ENCODE assay signal across 8 mouse cellular contexts in the genomic region with DNA sequence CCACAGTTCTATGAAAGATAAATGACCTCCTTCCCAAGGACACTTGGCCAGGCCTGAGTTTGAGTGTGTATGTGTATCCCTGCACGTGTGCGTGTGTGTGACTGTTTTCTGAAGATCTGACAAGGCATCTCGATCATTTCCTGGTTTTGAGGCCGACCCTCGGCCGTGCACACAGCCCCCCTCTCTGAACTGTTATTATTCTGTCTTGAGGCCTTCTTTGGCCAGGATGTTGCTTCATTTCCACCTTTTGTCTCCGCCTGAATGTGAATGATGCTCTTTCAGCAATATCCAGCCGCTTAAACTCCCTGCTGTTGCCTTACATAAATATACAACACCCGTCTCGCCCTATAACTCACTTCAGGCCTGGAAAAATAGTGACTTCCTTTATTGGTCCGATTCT. TPM values are rescaled to one million over a fixed set of nuclear protein-coding genes. Genes with fewer than 3 reads are reported as not detected.
A peak's percentile ranks its signal among the peaks of the same experiment; 100 is the strongest.
DNase-seq lines count a peak whose midpoint lies in the region; ATAC-seq lines count a peak whose summit lies in the region.
"Had no signal": no experiment of that assay in that cellular context is flagged by ENCODE, and none has a peak within 500 bp of the region (broad histone marks: within the 10 kb centered on the region; RNA-seq: fewer than 3 reads in every experiment).

No protein-coding gene starts in this region.

- DNase-seq in adrenal gland, postnatal 36 days = peak; percentile 30 to 46
- peak; percentile 59 to 77 for DNase-seq in kidney, adult 8-10 months
- peak; percentile 65 for DNase-seq in lung, postnatal 10 days
- no peak for DNase-seq in thymus, adult 18-20 months
- no peak for DNase-seq in left cerebral cortex, adult 9 months (ENCODE audit: low spot score in 2 of 2)
- DNase-seq in gastrocnemius, adult 18-20 months (ENCODE audit: low spot score) = no peak

- ATAC-seq in granulocyte monocyte progenitor cell, adult 5-6 weeks (replicated peaks; ENCODE audit: poor library complexity, severe bottlenecking) = peak; percentile 35; the same call in 1 of the 2 replicates

RNA-seq across cellular contexts. Expression of gene Gm10295, which starts 39.9 kb away (rescaled TPM):
- total RNA-seq in adrenal gland, postnatal 36 days (2021) = not detected
- total RNA-seq in granulocyte monocyte progenitor cell, adult 5-6 weeks (2014; fragmentation: Nextera tagmentation) = not detected in 2 replicates
- total RNA-seq in granulocyte monocyte progenitor cell, adult 5-6 weeks (2017) = not detected in 2 replicates
- total RNA-seq in gastrocnemius, adult 18-20 months (2021) = not detected
- total RNA-seq: left cerebral cortex, adult 8-10 months had no signal

Comparison
In these comparisons a context has a peak if more than half of its experiments do, and no peak if none do; other contexts are left out.
1. DNase-seq: peak in adrenal gland, postnatal 36 days (2 of 2), kidney, adult 8-10 months (2 of 2) and lung, postnatal 10 days (single experiment); none in thymus, adult 18-20 months (0 of 2), left cerebral cortex, adult 9 months (0 of 2) and gastrocnemius, adult 18-20 months (single experiment).